Mouse (Mus musculus): Measurements from ENCODE around the gene Dpm1.

The Dpm1 gene

GRCm38 (mm10) chr2:168168892-168169799, 61.2 kb downstream of the Dpm1 start:
- intact Hi-C loops (cut with DNase I), result loop anchor here (5.0 kb wide), 1 partner anchor 33 kb away; no protein-coding TSS in a partner anchor

DNA sequence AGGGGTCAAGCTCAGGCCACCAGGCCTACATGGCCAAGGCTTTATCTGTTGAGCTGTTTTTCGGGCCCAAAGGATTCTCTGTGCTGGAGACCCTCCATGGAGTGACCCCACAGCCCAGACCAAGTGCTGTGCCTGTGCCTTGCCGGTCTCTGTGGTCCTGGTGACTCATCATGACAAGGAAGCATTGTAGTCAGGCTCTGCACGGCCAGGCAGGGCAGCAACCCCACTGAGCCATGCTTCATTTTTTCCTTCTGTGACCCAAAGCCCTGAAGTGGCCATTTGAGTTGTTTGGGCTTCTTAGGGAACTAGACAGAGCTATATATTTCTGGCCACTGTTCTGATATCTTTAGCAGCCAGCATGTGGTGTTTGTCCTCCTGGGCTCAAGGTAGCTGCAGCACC, 62.6 kb downstream of the Dpm1 start:
- intact Hi-C loops (cut with DNase I), result loop anchor here (5.0 kb wide), 1 partner anchor 35 kb away; no protein-coding TSS in a partner anchor

GRCm38 (mm10) chr2:168166750-168167460, 63.5 kb downstream of the Dpm1 start:
- intact Hi-C loops (cut with DNase I), result loop anchor here (5.0 kb wide), 1 partner anchor 35 kb away; no protein-coding TSS in a partner anchor

DNA sequence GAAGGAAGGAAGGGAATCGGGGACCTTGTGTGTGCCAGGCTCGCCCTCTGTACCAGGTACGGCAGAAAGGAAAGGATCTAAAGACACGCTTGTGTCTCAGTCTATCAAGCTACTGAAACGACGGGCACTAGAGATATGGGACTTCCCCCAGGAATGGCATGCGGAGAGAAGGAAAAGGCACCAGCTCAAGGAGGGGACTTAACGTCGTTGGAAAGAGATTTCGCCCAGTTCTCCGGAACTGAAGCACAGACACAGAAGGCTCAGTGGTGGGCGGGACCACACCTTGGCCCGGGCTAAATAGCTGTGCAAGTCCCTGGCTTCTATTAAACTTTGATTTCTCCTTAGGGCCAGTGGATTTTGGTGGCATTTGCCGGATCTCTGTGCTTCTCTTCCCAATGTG, 68.4 kb downstream of the Dpm1 start:
- intact Hi-C loops (cut with DNase I), result no loop called here

DNA sequence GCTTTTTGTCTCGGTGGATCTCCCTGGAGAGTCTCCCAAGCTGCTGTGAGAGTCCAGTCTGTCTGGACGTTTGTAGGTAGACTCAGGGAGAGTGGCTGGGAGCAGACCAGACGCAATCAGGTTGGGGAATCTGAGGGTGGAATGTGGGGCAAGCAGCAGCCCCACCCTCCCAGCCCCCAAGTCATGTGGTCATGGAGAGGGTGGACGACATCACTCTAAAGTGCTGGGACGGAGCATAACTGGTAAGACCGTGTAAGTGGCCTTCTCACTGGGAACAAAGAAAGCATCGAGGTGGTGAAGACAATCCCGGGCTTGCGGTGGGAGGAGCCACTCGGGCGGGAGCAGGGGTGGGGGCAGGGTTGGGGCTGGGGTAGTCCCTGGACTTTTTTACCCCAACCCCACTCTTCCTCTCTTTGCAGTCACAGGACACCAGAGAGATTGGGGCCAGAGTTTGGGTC, 68.8 kb downstream of the Dpm1 start:
- intact Hi-C loops (cut with DNase I), result no loop called here

GRCm38 (mm10) chr2:168160370-168160930, 69.9 kb downstream of the Dpm1 start:
- intact Hi-C loops (cut with DNase I), result no loop called here

Small RNAs within 50 kb of the gene (microRNA-seq; reads per million reads assigned to microRNA genes)
- 0 reads per million in 2 experiments for gene Gm24561

Measured in adrenal gland (tissue).